Mouse (Mus musculus) liver, embryonic 14.5 days (tissue): ENCODE data around the gene Fbxl12.

ENCODE experiments used
- CTCF ChIP-seq: IDR thresholded peaks from 2 replicates; pipeline ENCODE4 v1.5.1; 2016; ENCODE audit warnings: antibody characterized with exemption, low read depth, control low read depth
- EP300 ChIP-seq: IDR thresholded peaks from 2 replicates; pipeline ENCODE4 v1.6.1; 2016; ENCODE audit warnings: antibody characterized with exemption, low read depth

DNA sequence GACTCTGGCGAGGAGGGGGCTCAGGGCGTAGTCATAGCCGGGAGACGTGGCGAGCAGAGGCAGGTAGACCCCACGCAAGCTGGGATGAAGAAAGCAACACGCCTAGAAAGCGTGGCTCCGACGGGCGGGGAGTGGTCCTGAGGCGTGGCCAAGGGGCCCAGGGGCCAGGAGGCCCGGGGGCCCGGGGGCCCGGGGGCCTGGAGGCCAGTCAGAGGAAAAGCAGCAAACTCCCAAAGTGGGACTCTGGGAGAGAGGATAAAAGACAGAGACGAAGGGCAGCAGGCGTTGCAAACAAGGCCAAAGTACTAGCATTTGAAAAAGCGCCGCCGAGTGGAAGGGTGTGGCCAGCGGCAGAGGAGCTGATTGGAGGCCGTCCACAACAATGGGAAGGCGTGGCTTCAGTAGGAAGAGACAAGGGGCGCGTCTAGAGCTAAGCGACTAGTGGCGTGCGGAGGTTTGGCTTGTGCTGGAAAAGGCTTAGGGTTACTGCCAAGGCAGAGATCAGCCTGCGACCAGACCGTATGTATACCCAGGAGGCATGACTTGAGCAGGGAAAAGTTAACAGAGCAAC is 1.6 kb downstream of the Fbxl12 start:
- TF ChIP-seq CTCF (peak; percentile 22; the same call in 1 of the 2 replicates), EP300 (no peak)
